Mouse (Mus musculus): Measurements from ENCODE around the gene Prr12. TPM values are rescaled to one million over a fixed set of nuclear protein-coding genes. Genes with fewer than 3 reads are reported as not detected.
A peak's percentile ranks its signal among the peaks of the same experiment; 100 is the strongest.

The Prr12 gene
- total and polyA plus RNA-seq, 3 experiments, result 7.1 to 23.0 (median 22.4) TPM

- intact Hi-C loops (cut with DNase I), result loop anchor here (2.0 kb wide), 1 partner anchor 21 kb away; no protein-coding TSS in a partner anchor
- Histone ChIP-seq H3K27me3 (ENCODE audit: control insufficient read depth, insufficient read depth, low read length) (no peaks in the 10 kb centered on the region), H3K27ac (no peak overlapping the region), H3K4me1 (ENCODE audit: control insufficient read depth, insufficient read depth, low read length) (peaks cover 4% of the 10 kb centered on the region), H3K36me3 (ENCODE audit: control insufficient read depth, insufficient read depth, low read length) (no peaks in the 10 kb centered on the region), H3K9ac (ENCODE audit: low read depth, low read length) (no peak overlapping the region), H3K4me3 (no peak overlapping the region), H3K79me2 (replicated peaks; ENCODE audit: control insufficient read depth, insufficient read depth, low read length) (no peaks in the 10 kb centered on the region)
- DNase-seq, result no peak
- WGBS, result 85% methylated on average over 6 of the region's 6 CpGs
- no peak for TF ChIP-seq EP300 (IDR thresholded peaks at IDR 0.05; ENCODE audit: insufficient read depth, low read depth, low read length)
These were observed 22.7 kb downstream of the Prr12 start for GRCm38 (mm10) chr7:45029995-45030394.

GRCm38 (mm10) chr7:45028351-45028750 lies 24.3 kb downstream of the Prr12 start:
- Histone ChIP-seq H3K27ac (no peak overlapping the region), H3K27me3 (ENCODE audit: control insufficient read depth, insufficient read depth, low read length) (no peaks in the 10 kb centered on the region), H3K9ac (ENCODE audit: low read depth, low read length) (no peak overlapping the region), H3K36me3 (ENCODE audit: control insufficient read depth, insufficient read depth, low read length) (no peaks in the 10 kb centered on the region), H3K79me2 (replicated peaks; ENCODE audit: control insufficient read depth, insufficient read depth, low read length) (no peaks in the 10 kb centered on the region), H3K4me3 (no peak overlapping the region), H3K4me1 (ENCODE audit: control insufficient read depth, insufficient read depth, low read length) (peaks cover 4% of the 10 kb centered on the region)
- 87% methylated on average over 11 of the region's 11 CpGs for WGBS
- intact Hi-C loops (cut with DNase I), result no loop called here
- TF ChIP-seq CTCF (IDR thresholded peaks at IDR 0.05) (no peak), POLR2A (IDR thresholded peaks at IDR 0.05; ENCODE audit: insufficient read depth, low read depth, low read length) (no peak), EP300 (IDR thresholded peaks at IDR 0.05; ENCODE audit: insufficient read depth, low read depth, low read length) (no peak)
- DNase-seq, result peak in 1 of 2 experiments; percentile 2

- DNase-seq, result no peak
- peaks cover 4% of the 10 kb centered on the region for H3K4me1 ChIP-seq (ENCODE audit: control insufficient read depth, insufficient read depth, low read length)
- no peak overlapping the region for H3K4me3 ChIP-seq
- no peak overlapping the region for H3K9ac ChIP-seq (ENCODE audit: low read depth, low read length)
- no peaks in the 10 kb centered on the region for H3K36me3 ChIP-seq (ENCODE audit: control insufficient read depth, insufficient read depth, low read length)
- intact Hi-C loops (cut with DNase I), result no loop called here
- no peaks in the 10 kb centered on the region for H3K27me3 ChIP-seq (ENCODE audit: control insufficient read depth, insufficient read depth, low read length)
- 87% methylated on average over 9 of the region's 9 CpGs for WGBS
- TF ChIP-seq EP300 (IDR thresholded peaks at IDR 0.05; ENCODE audit: insufficient read depth, low read depth, low read length) (no peak), POLR2A (IDR thresholded peaks at IDR 0.05; ENCODE audit: insufficient read depth, low read depth, low read length) (no peak), CTCF (IDR thresholded peaks at IDR 0.05) (no peak)
- no peak overlapping the region for H3K27ac ChIP-seq
- no peaks in the 10 kb centered on the region for H3K79me2 ChIP-seq (replicated peaks; ENCODE audit: control insufficient read depth, insufficient read depth, low read length)
These were observed 24.9 kb downstream of the Prr12 start for GRCm38 (mm10) chr7:45027761-45028160.

GRCm38 (mm10) chr7:45026256-45026655 lies 26.4 kb downstream of the Prr12 start:
- no peak for DNase-seq
- no peaks in the 10 kb centered on the region for H3K36me3 ChIP-seq (ENCODE audit: control insufficient read depth, insufficient read depth, low read length)
- intact Hi-C loops (cut with DNase I), result no loop called here

GRCm38 (mm10) chr7:45025601-45026220 lies 27.0 kb downstream of the Prr12 start:
- H3K27me3 ChIP-seq (ENCODE audit: control insufficient read depth, insufficient read depth, low read length), result no peaks in the 10 kb centered on the region
- TF ChIP-seq CTCF (IDR thresholded peaks at IDR 0.05) (no peak), POLR2A (IDR thresholded peaks at IDR 0.05; ENCODE audit: insufficient read depth, low read depth, low read length) (no peak), EP300 (IDR thresholded peaks at IDR 0.05; ENCODE audit: insufficient read depth, low read depth, low read length) (no peak)
- no peaks in the 10 kb centered on the region for H3K36me3 ChIP-seq (ENCODE audit: control insufficient read depth, insufficient read depth, low read length)
- peak overlapping the region; percentile 42 for H3K27ac ChIP-seq
- H3K4me1 ChIP-seq (ENCODE audit: control insufficient read depth, insufficient read depth, low read length), result peaks cover 4% of the 10 kb centered on the region
- 50% methylated on average over 8 of the region's 8 CpGs for WGBS
- no peak overlapping the region for H3K9ac ChIP-seq (ENCODE audit: low read depth, low read length)
- H3K79me2 ChIP-seq (replicated peaks; ENCODE audit: control insufficient read depth, insufficient read depth, low read length), result no peaks in the 10 kb centered on the region
- no peak for DNase-seq
- intact Hi-C loops (cut with DNase I), result no loop called here
- no peak overlapping the region for H3K4me3 ChIP-seq

More at GRCm38 (mm10) chr7:45026256-45026655, 26.4 kb downstream of the Prr12 start:
- H3K9ac ChIP-seq (ENCODE audit: low read depth, low read length), result no peak overlapping the region
- TF ChIP-seq POLR2A (IDR thresholded peaks at IDR 0.05; ENCODE audit: insufficient read depth, low read depth, low read length) (no peak), CTCF (IDR thresholded peaks at IDR 0.05) (no peak), EP300 (IDR thresholded peaks at IDR 0.05; ENCODE audit: insufficient read depth, low read depth, low read length) (no peak)
- H3K4me3 ChIP-seq, result no peak overlapping the region
- H3K4me1 ChIP-seq (ENCODE audit: control insufficient read depth, insufficient read depth, low read length), result peaks cover 4% of the 10 kb centered on the region
- no peak overlapping the region for H3K27ac ChIP-seq
- H3K27me3 ChIP-seq (ENCODE audit: control insufficient read depth, insufficient read depth, low read length), result no peaks in the 10 kb centered on the region
- WGBS, result 73% methylated on average over 2 of the region's 2 CpGs
- no peaks in the 10 kb centered on the region for H3K79me2 ChIP-seq (replicated peaks; ENCODE audit: control insufficient read depth, insufficient read depth, low read length)

- intact Hi-C loops (cut with DNase I), result no loop called here
- 78% methylated on average over 15 of the region's 15 CpGs for WGBS
- no peak overlapping the region for H3K27ac ChIP-seq
- H3K79me2 ChIP-seq (replicated peaks; ENCODE audit: control insufficient read depth, insufficient read depth, low read length), result no peaks in the 10 kb centered on the region
- no peak for DNase-seq
- no peak overlapping the region for H3K4me3 ChIP-seq
- peaks cover 8% of the 10 kb centered on the region for H3K4me1 ChIP-seq (ENCODE audit: control insufficient read depth, insufficient read depth, low read length)
- no peaks in the 10 kb centered on the region for H3K27me3 ChIP-seq (ENCODE audit: control insufficient read depth, insufficient read depth, low read length)
- no peaks in the 10 kb centered on the region for H3K36me3 ChIP-seq (ENCODE audit: control insufficient read depth, insufficient read depth, low read length)
- no peak overlapping the region for H3K9ac ChIP-seq (ENCODE audit: low read depth, low read length)
- TF ChIP-seq EP300 (IDR thresholded peaks at IDR 0.05; ENCODE audit: insufficient read depth, low read depth, low read length) (no peak), POLR2A (IDR thresholded peaks at IDR 0.05; ENCODE audit: insufficient read depth, low read depth, low read length) (no peak), CTCF (IDR thresholded peaks at IDR 0.05) (0 out of 2 replicates have a peak, but pooled peaks have one; percentile 9)
These were observed 28.1 kb downstream of the Prr12 start for GRCm38 (mm10) chr7:45024281-45025248.

All from heart, adult 2 months (tissue).